Mouse (Mus musculus): ENCODE measurements around the gene Clcc1. TPM values are rescaled to one million over a fixed set of nuclear protein-coding genes. Genes with fewer than 3 reads are reported as not detected.

The Clcc1 gene
- polyA plus RNA-seq, 1 experiment from 2014 or later, result 50.8 TPM

DNA sequence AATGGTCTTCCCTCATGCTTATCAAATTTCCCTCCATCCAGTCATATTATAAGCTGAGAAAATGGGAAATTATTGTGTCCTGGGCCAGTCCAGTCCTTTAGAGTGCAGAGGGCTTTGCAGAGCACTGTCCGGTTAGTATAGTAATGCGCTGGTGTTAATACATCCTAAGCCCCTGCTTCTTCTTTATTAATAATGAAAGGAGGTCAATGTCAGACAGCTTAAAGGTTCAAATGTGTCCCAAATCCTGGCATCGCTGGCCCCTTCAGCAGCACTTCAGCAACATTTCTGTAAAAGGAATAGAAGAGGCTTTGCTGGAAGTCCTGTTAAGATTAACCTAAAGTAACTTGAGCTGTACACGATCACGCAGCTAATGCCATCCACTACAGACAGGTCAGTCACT is 57.6 kb downstream of the Clcc1 start:
- Histone ChIP-seq H3K4me2 (no peak overlapping the region), H3K9me3 (no peaks in the 10 kb centered on the region), H3K4me1 (replicated peaks) (peaks cover 9% of the 10 kb centered on the region), H3K9ac (no peak overlapping the region), H3K27ac (no peak overlapping the region), H3K4me3 (no peak overlapping the region), H3K27me3 (no peaks in the 10 kb centered on the region), H3K36me3 (no peaks in the 10 kb centered on the region)
- ATAC-seq (ENCODE audit: low FRiP score), result no peak
- 94% methylated on average over 5 of the region's 5 CpGs for WGBS

DNA sequence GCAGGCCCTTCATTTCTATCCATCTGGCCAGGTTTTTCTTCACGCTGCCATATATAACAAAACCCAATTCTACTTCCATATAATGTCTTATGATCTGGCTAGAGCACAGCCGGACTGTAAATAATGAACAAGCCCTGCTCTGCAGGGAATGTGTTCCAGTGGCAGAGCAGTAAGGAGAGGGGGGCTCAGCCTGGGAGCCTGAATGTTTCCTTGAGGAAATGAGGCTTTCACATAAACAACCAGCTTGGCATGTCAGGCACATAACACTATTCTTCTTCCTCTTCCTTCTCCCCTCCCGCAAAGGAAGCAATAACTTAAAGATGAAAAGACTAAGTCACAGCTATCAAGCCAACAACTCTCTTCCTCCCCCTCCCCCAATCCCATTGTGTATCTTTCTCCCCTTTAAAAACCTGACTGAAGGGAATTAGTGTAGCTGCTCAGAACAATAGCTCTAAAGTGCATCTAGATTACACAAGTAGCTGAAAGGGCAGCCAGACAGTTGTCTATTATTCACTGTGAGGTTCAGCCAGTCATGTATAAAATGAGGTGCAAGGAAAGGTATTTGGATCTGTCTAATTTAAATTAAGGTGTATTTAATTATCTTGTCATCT is 59.5 kb downstream of the Clcc1 start:
- Histone ChIP-seq H3K9ac (no peak overlapping the region; the same call in 1 of the 2 replicates), H3K27me3 (no peaks in the 10 kb centered on the region), H3K4me2 (peak overlapping the region; percentile 2; the same call in 1 of the 2 replicates), H3K36me3 (no peaks in the 10 kb centered on the region), H3K27ac (peak overlapping the region; percentile 55), H3K4me3 (no peak overlapping the region), H3K9me3 (no peaks in the 10 kb centered on the region), H3K4me1 (replicated peaks) (peaks cover 9% of the 10 kb centered on the region)
- 37% methylated on average over 3 of the region's 3 CpGs for WGBS
- no peak for ATAC-seq (ENCODE audit: low FRiP score)

DNA sequence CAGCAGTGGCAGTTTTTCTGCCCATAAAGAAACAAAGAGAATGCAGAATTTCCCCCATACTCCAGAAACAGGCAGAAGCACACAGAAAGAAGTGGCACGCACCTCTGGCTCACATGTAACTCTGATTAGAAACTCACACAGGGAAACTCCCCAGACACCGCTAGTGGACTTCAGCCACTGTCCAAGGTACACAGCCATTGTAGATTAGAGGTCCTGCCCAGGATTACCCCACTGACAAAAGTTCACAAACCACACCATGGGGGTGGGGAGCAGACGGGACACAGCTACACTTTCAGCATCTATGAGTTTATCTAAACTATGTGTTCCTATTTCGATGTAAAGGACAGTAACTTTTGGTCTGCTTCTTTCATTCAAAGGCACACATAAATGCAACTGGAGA is 61.1 kb downstream of the Clcc1 start:
- 95% methylated on average over 4 of the region's 4 CpGs for WGBS

DNA sequence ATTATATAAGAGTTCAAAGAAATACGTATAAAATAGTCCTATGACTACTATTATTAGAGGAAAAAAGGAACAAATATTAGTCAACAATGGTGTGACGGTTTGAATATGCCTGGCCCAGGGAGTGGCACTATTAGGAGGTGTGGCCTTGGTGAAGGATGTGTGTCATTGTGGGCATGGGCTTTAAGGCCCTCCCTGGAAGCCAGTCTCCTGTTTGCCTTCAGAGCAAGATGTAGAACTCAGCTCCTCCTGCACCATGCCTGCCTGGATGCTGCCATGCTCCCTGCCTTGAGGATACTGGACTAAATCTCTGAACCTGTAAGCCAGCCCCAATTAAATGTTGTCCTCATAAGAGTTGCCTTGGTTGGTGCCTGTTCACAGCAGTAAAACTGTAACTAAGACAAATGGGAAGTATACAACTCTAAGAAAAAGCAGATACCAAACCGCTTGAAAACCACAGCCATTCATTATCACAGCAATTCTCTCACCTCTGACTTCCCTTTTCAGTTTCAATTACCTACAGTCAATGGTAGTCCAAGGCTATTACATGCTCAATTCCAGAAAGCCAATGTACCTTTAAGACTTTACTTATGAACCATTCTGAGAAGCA is 64.3 kb downstream of the Clcc1 start:
- H3K27ac ChIP-seq, result no peak overlapping the region
- H3K27me3 ChIP-seq, result no peaks in the 10 kb centered on the region
- no peak for ATAC-seq (ENCODE audit: low FRiP score)
- no peaks in the 10 kb centered on the region for H3K36me3 ChIP-seq
- peaks cover 19% of the 10 kb centered on the region for H3K4me1 ChIP-seq (replicated peaks)
- H3K4me2 ChIP-seq, result no peak overlapping the region
- 88% methylated on average over 3 of the region's 3 CpGs for WGBS
- H3K9ac ChIP-seq, result no peak overlapping the region
- H3K9me3 ChIP-seq, result no peaks in the 10 kb centered on the region
- H3K4me3 ChIP-seq, result no peak overlapping the region

More for the DNA sequence above, 61.1 kb downstream of the Clcc1 start:
- Histone ChIP-seq H3K4me3 (no peak overlapping the region), H3K4me1 (replicated peaks) (peaks cover 9% of the 10 kb centered on the region), H3K9me3 (no peaks in the 10 kb centered on the region), H3K9ac (no peak overlapping the region), H3K27me3 (no peaks in the 10 kb centered on the region), H3K27ac (no peak overlapping the region), H3K36me3 (no peaks in the 10 kb centered on the region), H3K4me2 (no peak overlapping the region)
- no peak for ATAC-seq (ENCODE audit: low FRiP score)

DNA sequence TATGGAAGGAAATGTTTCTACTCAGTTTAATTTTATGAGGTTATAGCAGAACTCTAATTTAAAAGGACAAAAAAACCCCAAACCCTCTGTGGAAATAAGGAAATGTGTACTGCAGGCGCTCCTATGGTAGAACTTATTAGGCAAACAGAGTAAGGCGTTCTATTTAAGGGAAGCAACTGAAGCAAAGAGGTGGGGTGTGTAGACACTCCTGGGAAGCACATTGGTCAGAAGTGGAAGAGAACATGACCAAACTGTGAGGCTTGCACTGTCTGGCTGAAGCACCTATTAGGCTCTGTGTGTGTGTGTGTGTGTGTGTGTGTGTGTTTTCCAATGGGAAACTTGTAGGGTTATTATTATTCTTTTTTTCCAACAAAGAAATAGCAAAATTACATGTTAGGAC is 65.6 kb downstream of the Clcc1 start:
- Histone ChIP-seq H3K9me3 (no peaks in the 10 kb centered on the region), H3K27ac (no peak overlapping the region), H3K4me1 (replicated peaks) (peaks cover 14% of the 10 kb centered on the region), H3K27me3 (no peaks in the 10 kb centered on the region), H3K36me3 (no peaks in the 10 kb centered on the region), H3K4me2 (peak overlapping the region; percentile 19; the same call in 1 of the 2 replicates), H3K9ac (no peak overlapping the region), H3K4me3 (no peak overlapping the region)
- 90% methylated on average over 2 of the region's 2 CpGs for WGBS
- ATAC-seq (ENCODE audit: low FRiP score), result no peak

DNA sequence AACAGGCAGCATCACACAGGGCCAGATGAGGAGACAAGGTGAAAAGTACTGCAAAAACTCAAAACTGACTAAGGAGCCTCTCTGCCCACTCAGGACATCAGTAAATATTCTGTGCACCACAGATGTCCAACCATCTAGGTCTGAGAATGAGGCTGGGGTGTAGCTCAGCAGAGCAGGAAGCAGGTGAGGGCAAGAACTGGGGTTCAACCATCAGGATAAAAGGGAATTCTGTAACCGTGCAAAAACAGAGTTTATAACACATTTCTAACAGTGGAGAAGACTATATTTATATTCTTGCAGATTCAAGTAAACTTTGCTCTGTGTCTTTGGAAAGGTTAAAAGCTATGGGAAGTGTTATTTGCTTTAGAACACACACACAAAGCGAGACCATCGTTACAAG is 66.0 kb downstream of the Clcc1 start:
- Histone ChIP-seq H3K36me3 (no peaks in the 10 kb centered on the region), H3K27ac (no peak overlapping the region), H3K4me1 (replicated peaks) (peaks cover 14% of the 10 kb centered on the region), H3K4me2 (peak overlapping the region; percentile 19; the same call in 1 of the 2 replicates), H3K9me3 (no peaks in the 10 kb centered on the region), H3K4me3 (no peak overlapping the region), H3K27me3 (no peaks in the 10 kb centered on the region), H3K9ac (no peak overlapping the region)
- no peak for ATAC-seq (ENCODE audit: low FRiP score)
- 91% methylated on average over 3 of the region's 3 CpGs for WGBS

DNA sequence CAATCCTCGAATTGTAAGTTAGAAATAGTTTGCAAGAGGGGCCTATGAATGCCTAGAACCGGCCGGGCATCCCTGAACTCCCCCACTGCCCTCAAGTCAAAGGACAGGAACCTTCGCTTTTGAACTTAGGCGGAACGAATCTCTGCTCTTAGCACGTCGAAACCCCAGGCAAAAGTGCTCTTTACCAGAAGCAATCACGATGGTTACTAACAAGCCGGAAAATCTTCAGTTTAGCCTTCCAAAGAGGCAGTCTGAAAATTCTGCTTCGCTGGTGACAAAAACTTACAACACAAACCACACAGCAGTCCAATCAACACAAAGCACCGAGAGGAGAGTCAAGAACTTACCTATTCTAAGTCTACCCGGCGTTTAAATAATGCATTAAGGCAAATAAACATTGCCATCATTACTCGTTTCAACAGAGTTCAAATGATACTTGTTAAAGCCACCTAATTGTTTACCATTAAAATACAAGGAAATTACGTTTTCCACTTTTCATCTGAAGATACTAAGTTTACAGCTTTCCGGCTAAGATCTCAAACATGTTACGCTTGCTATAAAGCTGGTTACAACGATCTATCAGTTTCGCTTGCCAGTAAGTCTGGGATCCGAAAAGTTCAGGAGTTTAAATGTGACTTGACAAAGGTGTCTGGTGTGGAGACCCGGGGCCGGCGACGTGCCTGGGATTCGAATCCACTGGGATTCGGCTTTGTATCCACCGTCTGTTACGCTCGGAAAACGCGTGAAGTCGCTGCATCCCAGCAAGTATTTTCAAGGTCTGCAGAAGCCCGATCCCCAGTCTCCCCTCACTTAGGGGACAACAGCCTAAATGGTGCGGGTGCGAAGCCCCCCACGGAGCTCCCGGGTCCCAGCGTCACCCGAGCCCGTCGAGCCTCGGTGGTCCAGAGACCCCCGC is 67.6 kb downstream of the Clcc1 start:
- Histone ChIP-seq H3K4me1 (replicated peaks) (peaks cover 18% of the 10 kb centered on the region), H3K27ac (peak overlapping the region; percentile 92), H3K9me3 (no peaks in the 10 kb centered on the region), H3K36me3 (no peaks in the 10 kb centered on the region), H3K9ac (peak overlapping the region; percentile 80), H3K4me2 (peak overlapping the region; percentile 62), H3K27me3 (no peaks in the 10 kb centered on the region), H3K4me3 (peak overlapping the region; percentile 77)
- no peak for ATAC-seq (ENCODE audit: low FRiP score)
- under 1% methylated on average over 44 of the region's 44 CpGs for WGBS

DNA sequence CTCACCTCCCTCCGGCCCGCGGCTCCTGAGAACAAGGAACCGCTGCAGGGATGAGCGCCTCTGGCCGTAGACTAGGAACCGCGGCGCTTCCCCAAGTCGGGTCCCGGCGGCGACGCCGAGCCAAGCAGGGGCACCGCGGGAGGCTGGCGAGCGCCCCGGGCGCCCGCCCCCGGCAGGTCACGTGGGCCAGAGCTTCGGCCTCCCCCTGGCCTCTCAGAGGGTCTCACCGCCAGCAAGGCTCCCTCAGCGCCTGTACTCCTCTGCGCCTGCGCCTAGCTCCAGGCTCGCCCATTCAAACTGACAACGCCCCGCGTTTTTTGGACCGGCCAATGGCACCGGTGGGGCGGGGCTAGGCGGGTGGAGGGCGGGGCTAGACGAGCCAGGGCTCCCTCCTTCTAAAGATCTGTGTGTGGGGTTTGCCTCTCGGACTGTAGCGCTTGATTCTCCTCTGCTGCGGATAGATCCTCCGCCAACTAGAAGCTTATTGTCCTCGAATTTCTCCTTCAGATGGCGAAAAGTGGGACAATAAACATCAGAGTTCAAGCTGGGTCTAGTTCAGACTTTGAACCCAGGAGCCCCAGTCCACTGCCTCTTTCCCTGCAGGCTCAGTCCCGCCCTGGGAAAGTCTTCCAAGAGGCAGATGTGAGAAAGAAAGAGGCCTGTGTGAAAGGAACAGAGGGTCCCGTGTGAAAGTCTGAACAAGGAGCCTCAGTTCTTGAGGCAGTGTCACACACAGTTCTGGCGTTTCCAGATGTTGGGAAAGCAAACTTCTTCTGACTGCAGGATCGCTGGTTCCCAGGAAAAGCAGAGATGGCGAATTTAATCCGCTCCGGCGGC is 68.5 kb downstream of the Clcc1 start, which contains the start of gene Gpsm2:
Gene Gpsm2, minus strand, starts transcription at position 274 of the 837 bp plus-strand sequence.
- peak within 1 kb of the TSS; percentile 62 for H3K4me2 ChIP-seq
- 2% methylated on average over 53 of the region's 53 CpGs for WGBS
- peak within 1 kb of the TSS; percentile 80 for H3K9ac ChIP-seq
- no peaks in the 10 kb centered on the region for H3K36me3 ChIP-seq
- H3K27me3 ChIP-seq, result no peaks in the 10 kb centered on the region
- H3K27ac ChIP-seq, result peak within 1 kb of the TSS; percentile 92
- H3K4me1 ChIP-seq (replicated peaks), result peaks cover 18% of the 10 kb centered on the region
- peak; percentile 98 for ATAC-seq (ENCODE audit: low FRiP score)
- H3K9me3 ChIP-seq, result no peaks in the 10 kb centered on the region
- peak within 1 kb of the TSS; percentile 77 for H3K4me3 ChIP-seq

DNA sequence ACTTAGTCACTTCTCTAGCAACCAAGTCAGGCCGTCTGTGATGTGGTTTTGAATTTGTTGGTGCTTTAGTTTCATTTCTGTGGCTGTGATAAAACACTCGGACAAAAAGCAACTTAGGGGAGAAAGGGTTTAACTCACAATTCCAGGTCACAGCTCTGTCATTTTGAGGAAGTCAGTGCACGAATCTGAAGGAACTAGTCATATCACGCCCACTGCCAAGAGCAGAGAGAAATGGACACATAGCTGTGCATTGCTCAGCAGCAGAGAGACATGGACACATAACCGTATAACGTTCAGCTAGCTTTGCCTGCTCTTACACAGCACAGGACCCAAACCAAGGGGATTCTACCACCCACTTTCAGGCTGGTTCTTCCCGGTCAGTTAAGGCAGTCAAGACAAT is 72.7 kb downstream of the Clcc1 start:
- Histone ChIP-seq H3K27me3 (no peaks in the 10 kb centered on the region), H3K4me2 (no peak overlapping the region), H3K27ac (no peak overlapping the region), H3K9me3 (no peaks in the 10 kb centered on the region), H3K36me3 (no peaks in the 10 kb centered on the region), H3K9ac (no peak overlapping the region), H3K4me1 (replicated peaks) (peaks cover 7% of the 10 kb centered on the region), H3K4me3 (no peak overlapping the region)
- ATAC-seq (ENCODE audit: low FRiP score), result no peak
- 91% methylated on average over 7 of the region's 7 CpGs for WGBS

DNA sequence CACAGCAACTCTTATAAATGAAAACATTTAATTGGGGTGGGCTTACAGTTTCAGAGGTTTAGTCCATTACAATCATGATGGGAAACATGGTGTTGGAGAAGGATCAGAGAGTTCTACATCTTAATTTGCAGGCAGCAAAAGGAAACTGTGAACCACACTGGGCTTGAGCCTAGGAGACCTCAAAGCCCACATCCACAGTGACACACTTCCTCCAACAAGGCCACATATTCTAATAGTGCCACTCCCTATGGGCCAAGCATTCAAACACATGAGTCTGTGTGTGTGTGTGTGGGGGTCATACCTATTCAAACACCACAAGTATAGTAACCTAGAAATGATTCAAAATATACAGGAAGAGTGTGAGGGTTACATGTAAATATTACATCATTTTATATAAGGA is 73.6 kb downstream of the Clcc1 start:
- H3K9ac ChIP-seq, result no peak overlapping the region
- no peaks in the 10 kb centered on the region for H3K27me3 ChIP-seq
- H3K4me1 ChIP-seq (replicated peaks), result peaks cover 7% of the 10 kb centered on the region; the same call in 1 of the 2 replicates
- no peaks in the 10 kb centered on the region for H3K9me3 ChIP-seq
- H3K4me2 ChIP-seq, result no peak overlapping the region
- no peak for ATAC-seq (ENCODE audit: low FRiP score)
- H3K4me3 ChIP-seq, result no peak overlapping the region
- no peaks in the 10 kb centered on the region for H3K36me3 ChIP-seq
- H3K27ac ChIP-seq, result no peak overlapping the region

DNA sequence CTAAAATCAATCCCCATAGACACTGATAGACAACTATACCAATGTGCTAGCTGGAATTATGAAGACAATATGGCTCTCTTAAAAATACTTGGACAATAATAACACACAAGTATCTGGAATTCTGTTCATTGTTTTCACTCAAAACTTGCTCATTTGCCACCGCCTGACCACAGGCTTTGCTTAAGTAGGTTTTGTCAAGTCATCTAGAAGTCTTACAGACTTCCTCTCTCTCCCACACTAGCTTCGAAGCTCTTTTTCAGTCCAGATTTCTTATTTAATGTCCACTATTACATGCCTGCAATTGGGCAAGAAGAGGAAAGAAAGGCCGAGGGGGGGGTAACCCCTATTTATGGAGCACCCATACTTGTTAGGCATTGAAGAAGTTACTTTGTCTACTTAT is 74.1 kb downstream of the Clcc1 start:
- ATAC-seq (ENCODE audit: low FRiP score), result no peak
- H3K27ac ChIP-seq, result no peak overlapping the region
- 97% methylated on average over 3 of the region's 3 CpGs for WGBS
- H3K9ac ChIP-seq, result no peak overlapping the region
- H3K4me2 ChIP-seq, result no peak overlapping the region
- H3K27me3 ChIP-seq, result no peaks in the 10 kb centered on the region
- H3K4me3 ChIP-seq, result no peak overlapping the region
- H3K4me1 ChIP-seq (replicated peaks), result peaks cover 3% of the 10 kb centered on the region; the same call in 1 of the 2 replicates
- H3K9me3 ChIP-seq, result no peaks in the 10 kb centered on the region
- H3K36me3 ChIP-seq, result no peaks in the 10 kb centered on the region
